Mouse (Mus musculus) yolk sac, embryonic 10.5 days (tissue): ENCODE measurements around the gene Adprm.
"Not testable (repeated sequence)": the region's sequence is repeated elsewhere in the genome, so short reads cannot be mapped to it uniquely, and the experiment has no call there.

Experiments
- DNase-seq: peaks from one replicate; pipeline ENCODE4 v3.0.0-alpha.2; 2017; ENCODE audit warnings: low spot score

Gene Adprm

DNA sequence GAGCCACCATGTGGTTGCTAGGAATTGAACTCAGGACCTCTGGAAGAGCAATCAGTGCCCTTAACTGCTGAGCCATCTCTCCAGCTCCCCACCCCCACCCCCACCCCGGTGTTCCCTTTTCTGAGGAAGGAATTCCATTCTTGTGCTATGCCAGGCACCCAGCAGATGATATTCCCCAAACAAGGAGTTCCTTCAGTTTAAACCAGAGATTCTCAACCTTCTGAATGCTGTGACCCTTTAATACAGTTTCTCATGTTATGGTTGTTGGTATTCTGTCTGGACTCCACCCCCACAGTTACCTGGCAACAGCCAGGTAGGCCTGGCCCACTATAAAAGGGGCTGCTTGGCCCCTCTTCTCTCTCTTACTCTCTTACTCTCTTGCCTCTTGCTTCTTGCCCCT is 29.2 kb downstream of the Adprm start:
- DNase-seq: not testable (repeated sequence)

DNA sequence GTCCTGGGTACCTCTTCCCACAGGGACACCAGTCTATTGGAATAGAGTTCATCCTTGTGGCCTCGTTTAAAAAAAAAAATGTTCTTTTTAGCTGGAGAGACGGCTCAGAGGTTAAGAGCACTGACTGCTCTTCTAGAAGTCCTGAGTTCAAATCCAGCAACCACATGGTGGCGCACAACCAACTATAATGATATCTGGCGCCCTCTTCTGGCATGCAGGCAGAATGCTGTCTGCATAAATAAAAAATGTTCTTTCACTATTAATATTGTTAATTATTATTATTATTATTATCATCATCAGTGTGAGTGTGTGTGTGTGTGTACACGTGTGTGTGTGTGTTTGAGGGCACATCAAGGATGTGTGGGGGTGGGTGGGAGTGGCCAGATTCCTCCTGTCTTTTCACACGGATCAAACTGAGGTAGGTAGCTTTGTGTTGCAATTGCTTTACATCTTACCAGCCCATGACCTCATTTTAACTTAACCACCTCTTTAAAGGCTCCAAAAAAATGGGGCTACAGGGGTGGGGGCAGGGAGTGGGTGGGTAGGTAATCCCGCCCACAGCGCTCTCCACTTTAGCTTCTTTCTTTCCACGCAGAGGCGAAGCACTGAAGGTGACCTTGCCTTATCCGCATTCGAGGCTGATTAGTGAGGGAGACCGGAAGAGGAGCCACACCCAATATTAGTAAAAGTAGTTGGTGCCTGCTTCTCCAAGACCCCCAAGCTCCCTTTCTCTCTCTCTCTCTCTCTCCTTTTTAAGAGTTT is 29.9 kb downstream of the Adprm start:
- DNase-seq: no peak

DNA sequence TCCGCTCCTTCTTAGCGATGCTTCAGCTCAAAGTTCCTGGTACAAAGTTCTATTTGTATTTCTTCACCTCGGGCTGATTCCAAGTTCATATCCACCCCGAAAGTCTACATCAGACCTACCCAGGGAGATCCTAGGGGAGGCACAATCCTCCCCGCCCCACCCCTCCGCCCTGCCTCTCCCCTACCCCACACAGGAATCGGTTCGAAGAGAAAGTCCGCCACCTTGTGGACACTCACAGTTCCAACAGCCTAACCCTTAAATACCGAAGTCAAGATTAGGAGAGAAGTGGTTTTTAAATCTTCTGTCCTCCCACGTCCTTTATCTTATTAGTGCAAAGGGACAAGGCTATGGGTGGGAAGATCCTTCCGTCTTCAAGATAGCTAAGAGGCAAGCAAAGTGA is 31.4 kb downstream of the Adprm start:
- DNase-seq: peak; percentile 59

DNA sequence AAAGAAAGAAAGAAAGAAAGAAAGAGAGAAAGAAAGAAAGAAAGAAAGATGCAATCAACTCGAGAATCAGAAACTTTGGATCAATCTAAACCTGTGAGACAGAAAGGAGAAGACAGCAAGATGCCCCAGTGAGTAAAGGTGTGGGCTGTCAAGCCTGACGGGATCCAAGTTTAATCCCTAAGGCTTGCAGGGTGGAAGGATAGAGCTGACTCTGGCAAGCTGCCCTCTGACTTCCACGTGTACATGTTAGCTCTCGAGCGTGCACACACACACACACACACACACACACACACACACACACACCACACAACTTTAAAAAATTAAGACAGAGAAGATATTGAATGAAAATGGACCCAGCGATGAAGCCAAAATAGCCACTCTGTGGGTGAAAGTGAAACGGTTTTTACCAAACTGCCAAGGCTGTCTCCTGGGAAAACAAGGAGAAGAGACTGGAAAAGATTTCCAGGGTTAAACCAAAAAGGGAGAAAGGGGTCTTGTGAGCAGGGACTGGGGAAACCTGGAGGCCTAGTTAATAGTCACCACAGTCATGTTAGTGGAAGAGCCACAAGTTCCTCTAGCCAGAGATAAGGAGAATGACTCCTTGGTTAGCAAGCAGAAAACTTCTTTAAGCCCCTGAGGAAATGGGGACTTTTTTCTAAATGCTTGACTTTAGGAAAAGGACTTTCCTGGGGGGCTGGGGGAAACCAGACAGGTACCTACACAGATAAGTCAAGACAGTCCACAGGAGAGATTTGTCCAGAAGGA is 32.5 kb downstream of the Adprm start:
- DNase-seq: no peak

DNA sequence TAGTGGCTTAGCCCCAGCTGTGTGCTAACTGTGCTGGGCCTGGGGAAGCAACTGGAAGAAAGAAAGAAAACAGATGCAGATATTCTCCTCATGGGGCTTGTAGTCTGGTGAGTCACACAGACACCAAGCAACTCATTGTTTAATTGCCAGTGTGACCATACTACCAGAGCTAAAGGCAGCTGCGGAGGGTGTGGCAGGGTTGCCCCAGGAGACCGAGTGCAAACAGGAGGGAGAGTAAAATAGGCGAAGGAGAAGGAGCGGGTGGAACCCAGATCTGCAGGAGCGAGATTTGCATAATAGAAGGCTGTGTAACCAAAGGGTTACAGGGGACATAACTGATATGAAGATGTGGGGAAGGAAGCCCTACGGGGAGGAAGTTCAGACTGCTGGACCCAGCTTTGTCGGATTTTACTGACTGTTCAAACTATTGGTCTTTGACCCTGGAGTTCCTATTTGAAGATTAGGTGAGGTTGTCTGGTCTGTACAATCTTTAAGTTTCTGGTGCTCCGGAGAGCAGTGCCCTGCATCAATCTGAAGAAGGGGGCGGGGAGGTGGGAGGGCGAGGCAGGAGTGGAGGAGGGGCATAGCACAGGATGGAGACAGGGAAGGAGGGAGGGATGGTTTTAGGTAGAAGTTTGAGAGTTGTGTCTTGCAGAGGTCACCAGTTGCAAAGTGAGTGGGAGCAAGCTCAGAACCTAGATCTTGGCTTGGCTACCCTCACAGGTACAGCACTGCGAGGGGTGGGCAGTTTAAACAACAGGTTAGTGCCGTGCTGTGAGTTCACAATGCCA is 34.4 kb downstream of the Adprm start:
- no peak for DNase-seq

DNA sequence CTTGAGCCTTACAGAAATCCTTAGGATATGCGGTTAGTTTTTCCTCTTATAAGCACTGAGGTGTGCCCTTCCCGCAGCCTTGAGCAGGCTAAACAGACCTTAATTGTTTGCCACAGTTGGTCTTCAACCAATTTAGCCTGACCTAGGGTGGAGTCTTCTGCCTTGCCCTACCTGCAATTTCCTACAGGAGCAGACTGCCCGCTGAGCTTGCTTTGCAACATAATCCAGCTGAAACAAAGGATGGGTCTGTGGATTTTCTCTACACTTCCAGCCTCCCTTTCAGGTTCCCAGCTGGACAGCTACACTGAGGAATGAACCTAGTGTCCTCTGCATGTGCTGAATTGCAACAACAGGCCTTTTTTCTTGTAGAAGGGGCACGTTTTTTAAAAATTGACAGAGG is 40.8 kb downstream of the Adprm start:
- DNase-seq: no peak

DNA sequence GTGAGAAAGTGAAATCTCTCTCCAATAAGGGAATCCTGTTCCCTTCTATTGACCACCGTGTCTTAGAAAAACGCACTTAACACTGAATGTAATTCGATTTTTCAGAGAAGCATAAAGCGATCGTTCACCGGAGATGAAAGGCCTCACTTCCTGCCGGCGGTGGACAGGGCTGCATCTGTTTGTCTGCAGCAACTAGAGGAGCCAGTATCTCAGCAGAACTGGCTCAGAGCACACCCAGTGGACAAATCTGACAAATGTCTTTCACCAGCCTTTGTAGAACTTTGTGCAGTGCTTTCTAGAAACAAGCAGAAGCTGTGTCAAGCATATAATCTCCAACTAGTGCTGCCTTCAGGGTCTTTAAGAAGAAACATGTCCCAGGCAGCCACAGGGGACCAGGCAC is 42.0 kb downstream of the Adprm start:
- DNase-seq: no peak

DNA sequence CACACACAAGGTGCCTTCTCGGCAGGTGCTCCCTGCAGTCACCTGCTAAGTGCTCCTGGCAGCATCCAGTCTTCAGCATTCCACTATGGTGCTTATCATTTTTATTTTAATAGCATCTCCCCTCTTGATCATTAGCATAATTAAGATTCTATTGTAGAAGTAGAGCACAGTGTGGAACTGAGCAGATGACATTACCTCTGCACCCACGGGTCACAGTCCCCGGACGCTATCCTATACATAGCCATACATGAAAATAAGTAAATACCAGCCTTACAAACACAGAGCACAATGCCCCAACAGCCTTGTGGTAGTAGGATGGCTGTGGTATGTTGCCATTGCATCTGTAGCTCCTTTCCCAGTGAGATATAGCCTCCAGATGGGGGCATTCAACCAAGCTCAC is 43.9 kb downstream of the Adprm start:
- DNase-seq: no peak

DNA sequence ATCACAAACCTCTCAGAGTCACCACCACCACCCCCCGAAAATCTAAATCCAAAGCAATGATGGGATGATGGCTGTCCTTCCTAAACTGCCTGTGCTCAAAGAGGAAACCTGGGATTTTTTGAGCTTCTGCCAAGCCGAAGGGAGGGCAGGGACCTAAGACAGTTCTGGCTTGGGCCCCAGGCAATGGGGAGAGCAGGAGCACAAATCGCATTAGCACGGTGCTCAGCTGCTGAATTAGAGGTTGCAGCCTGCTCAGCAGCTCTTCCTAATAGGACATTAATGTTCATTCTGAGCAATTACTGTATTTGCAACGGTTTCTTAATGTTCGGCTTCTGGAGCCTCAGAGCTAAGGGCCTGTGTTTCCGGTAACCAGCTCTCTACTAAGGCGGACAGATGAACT is 44.4 kb downstream of the Adprm start:
- DNase-seq: no peak

DNA sequence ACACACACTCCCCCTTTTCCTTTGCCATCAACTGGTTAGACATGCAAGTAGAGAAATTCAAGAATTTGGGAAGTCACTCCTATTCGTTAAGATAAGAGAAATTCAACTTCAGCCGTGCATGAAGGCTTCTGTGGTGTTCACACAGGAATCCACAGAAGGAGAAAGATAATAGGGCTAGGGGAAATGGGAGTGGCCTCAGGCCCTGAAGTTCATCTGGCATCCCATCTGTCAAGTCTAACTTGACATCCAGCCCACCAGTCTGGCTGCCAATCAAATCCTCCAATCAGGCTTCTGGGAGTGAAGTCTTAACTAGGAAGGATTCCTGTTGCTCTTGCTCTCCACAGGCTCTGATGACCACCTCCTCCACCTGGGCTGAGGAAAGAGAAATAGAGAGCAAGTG is 49.5 kb downstream of the Adprm start:
- DNase-seq: no peak

DNA sequence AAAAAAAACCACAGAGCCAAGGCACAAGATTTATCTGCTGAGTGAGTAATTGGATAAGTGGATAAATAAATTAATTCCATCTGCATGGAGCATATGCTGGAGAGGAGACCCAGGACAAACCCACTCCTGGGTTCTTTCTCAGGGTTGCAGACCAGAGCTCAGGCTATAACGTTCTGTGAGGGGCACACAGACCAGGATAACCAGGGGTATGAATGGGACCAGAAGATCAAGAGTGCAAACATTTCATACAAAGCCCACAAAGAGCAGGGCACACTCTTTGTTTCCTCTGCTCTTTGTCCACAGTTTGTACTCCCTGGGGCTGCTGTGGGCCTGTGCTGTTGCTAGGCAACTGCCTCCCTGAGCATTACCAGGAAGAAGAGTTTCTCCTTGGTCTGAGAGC is 50.7 kb downstream of the Adprm start:
- DNase-seq: no peak

DNA sequence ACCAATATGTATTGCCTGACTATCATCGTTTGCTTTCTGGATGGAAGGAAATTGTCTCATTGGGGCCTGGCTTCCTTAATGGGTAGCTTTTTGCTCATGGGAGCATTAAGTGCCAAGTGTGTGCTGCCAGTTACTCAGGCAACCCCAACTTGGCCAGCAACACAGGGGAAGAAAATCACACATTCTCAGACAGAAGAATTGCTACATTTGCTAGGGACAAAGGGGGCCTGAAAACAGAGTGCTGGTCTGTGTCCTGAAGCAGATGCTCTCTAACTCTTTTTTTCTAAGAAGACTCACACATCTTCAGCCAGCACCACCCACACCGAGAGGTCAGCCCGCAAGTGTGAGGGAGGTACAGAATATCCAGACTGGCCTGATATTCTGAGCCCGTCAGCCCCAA is 51.7 kb downstream of the Adprm start:
- no peak for DNase-seq

DNA sequence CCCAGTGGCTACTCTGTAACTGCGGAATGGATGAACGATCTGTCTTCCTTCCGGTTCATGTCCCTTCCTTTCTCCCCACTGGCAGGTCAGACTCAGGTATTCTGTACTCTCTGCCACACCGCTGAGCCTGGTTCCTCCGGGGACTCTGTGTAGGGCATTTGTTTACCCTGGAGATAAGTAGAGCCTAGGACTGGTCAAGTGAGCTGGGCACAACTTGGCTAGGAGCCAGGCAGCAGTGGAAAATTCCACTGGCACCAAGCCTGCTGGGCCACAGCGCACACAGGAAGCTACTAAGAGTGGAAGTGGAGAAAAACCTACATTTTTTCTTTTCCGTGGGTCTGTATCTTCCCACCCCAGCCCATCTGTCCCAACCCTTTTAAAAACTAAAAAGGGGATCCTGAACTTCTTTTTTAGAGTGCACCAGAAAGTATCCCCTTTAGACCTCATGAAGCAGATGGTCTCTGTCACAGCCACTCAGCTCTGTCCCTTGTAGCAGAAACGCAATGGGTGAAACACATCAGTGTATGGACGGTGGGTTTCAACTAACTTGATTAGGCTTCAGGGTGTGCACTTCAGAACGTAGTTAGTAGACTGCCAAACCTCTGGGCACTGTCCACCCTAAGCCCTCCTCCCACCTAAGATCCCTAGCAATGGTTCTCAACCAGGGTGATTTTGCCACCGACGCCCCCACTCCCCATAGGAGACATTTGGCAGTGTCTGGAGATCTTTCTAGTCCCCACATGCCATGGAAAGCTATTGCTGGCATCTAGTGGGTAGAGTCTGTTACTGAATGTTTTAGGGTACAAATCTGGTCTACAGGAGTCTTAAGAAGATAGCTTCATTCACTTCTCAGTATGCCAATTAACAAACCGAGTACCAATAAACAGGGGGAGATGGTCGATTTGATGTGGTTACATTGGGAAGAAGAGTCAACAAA is 53.7 kb downstream of the Adprm start:
- no peak for DNase-seq

DNA sequence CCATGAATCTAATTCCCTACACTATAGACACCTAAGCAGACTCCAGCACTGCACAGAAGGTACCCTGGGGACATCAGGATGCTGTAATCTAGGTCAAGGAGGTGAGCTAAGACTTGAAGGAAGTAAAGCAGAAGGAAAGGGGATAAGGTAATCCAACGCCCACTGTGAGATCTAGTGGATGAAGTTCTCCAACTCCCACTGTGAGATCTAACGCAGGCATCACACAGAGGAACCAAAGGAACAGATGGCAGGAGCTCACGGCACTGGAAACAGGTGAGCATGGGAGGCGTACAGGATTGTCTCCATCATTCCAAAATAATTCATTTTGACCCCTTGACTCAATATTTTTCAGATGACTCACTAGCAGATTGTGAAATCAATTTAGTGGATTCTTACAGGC is 55.9 kb downstream of the Adprm start:
- no peak for DNase-seq

DNA sequence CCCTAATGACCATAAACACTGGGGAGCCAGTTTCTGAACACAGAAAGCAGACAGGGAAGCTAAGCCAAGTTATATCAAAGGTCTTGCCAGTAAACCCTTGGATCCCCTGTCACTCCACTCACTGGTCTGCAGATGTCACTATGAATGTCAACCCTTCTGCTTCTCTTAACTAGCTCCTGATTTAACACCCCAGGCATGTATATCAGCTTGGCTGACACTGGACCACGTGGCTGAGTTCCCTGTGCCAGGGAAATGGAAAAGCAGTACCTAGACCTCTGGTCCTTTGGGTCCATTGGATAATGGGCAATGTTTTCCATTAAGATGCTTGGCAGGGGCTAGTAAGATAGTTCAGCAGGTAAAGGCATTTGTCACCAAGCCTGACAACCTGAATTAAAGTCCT is 58.7 kb downstream of the Adprm start:
- no peak for DNase-seq

DNA sequence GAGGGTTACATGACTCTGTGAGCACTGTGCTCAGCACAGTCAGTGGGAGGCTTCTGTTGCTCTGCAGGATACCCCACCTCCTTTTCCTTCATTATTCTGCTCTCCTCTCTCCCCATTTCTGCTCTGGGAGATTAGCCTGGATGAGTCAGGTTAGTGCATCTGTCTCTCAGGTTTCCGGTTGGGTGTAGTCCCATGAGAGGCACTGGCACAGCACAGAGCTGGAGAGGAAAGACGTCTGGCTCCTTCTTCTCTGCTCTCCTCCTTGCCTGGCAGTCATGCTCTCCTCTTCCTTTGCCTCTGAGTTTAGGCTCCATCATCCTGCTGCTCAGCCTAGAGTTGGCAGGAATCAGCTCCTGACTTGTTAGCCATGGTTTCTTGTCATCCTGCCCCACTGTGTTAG is 60.2 kb downstream of the Adprm start:
- DNase-seq: no peak
